Mouse (Mus musculus) liver, embryonic 13.5 days (tissue): ENCODE measurements around the gene Anp32e. TPM values are rescaled to one million over a fixed set of nuclear protein-coding genes. Genes with fewer than 3 reads are reported as not detected.

ENCODE experiments used
- ATAC-seq: fragments of 200-750 bp; cut with Nextera tagmentation; 2 replicates; pipeline ENCODE4 v1.8.0; 2017; ENCODE audit warnings: low read depth, mild to moderate bottlenecking, moderate number of reproducible peaks, moderate library complexity
- DNase-seq: peaks from one replicate; pipeline ENCODE4 v3.0.0; 2022
- H3K27ac ChIP-seq: fragments of 300-500 bp; sonication (generic); 2 replicates; pipeline ENCODE4 v1.5.1; 2015; ENCODE audit warnings: moderate library complexity, mild to moderate bottlenecking, inconsistent platforms
- H3K27me3 ChIP-seq: fragments of 300-500 bp; sonication (generic); 2 replicates; pipeline ENCODE4 v1.6.1; 2015; ENCODE audit warnings: mild to moderate bottlenecking, inconsistent platforms
- H3K36me3 ChIP-seq: fragments of 300-500 bp; sonication (generic); 2 replicates; pipeline ENCODE4 v1.6.1; 2015; ENCODE audit warnings: mild to moderate bottlenecking, inconsistent platforms
- H3K4me1 ChIP-seq: fragments of 300-500 bp; sonication (generic); replicated peaks from 2 replicates; pipeline ENCODE4 v1.6.1; 2015; ENCODE audit warnings: inconsistent platforms
- H3K4me2 ChIP-seq: fragments of 300-500 bp; sonication (generic); 2 replicates; pipeline ENCODE4 v1.6.1; 2015; ENCODE audit warnings: inconsistent platforms, mild to moderate bottlenecking, moderate library complexity
- H3K4me3 ChIP-seq: fragments of 300-500 bp; sonication (generic); replicated peaks from 2 replicates; pipeline ENCODE4 v1.5.1; 2015; ENCODE audit warnings: mild to moderate bottlenecking, inconsistent platforms
- H3K9ac ChIP-seq: fragments of 300-500 bp; sonication (generic); 2 replicates; pipeline ENCODE4 v1.6.1; 2015; ENCODE audit warnings: mild to moderate bottlenecking, inconsistent platforms
- H3K9me3 ChIP-seq: fragments of 300-500 bp; sonication (generic); replicated peaks from 2 replicates; pipeline ENCODE4 v1.6.1; 2016; ENCODE audit warnings: inconsistent platforms
- WGBS: fragments of 180-500 bp; shearing (Covaris S2); methylation state at CpG from one replicate; pipeline ENCODE4 v1.1.7; 2015; ENCODE audit not compliant: insufficient replicate concordance; 5-methylcytosine and 5-hydroxymethylcytosine counted together
- polyA plus RNA-seq: library from polyadenylated mRNA; unstranded; fragments of >200 nt; fragmentation: Nextera tagmentation; extraction: Ambion mirVana; gene quantifications from 2 replicates; pipeline ENCODE4 v1.2.1, GENCODE M21; 2015

Gene Anp32e
- polyA plus RNA-seq, 1 experiment from 2014 or later = 163 TPM

DNA sequence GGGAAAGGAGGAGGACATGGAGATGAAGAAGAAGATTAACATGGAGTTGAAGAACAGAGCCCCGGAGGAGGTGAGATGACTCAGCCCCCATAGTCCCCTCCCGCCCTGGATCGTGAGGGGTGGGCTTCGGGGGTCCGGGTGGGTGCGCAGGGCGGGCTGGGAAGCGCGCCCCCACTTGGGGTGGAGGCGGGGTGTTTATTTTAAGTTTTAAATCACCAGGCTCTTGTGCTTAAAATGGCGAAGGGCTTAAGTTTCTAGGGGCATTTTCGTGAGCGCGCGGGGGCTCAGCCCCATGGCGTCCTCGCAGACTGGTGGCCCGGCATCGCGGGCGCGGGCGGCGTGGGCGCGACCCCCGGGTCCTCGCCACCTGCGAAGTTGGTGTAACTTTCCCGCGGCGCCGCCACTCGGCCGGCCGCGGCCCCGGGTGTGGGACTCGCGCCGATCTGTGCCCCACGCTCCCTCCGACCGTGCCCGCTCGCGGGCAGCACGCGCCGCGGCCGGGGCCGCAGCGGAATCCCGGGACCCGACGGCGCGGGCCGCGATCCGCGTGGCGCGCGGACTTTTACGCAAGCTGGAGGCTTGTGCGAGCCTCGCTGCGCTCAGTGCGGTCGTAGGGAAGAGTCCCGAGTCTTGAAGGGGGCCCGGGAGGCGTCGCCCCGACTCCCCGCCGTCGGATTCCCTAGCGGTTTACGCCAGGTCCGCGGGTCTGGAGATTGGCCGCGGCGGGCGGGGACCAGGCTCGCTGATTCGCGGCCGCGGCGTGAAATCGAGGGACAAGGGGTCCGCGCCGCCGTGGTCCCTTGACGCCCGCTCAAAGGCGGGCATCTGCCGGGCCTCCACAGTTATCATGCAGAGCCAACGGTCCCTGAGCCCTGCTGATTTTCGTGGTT is 780 bp downstream of the Anp32e start:
- DNase-seq (peak; percentile 65), ATAC-seq (peak; percentile 19)
- Histone ChIP-seq H3K27ac (peak overlapping the region; percentile 92), H3K27me3 (no peaks in the 10 kb centered on the region), H3K4me2 (peak overlapping the region; percentile 85), H3K4me3 (peak overlapping the region; percentile 97), H3K4me1 (peaks cover 40% of the 10 kb centered on the region), H3K9me3 (no peaks in the 10 kb centered on the region), H3K9ac (peak overlapping the region; percentile 99), H3K36me3 (peaks cover 20% of the 10 kb centered on the region)
- under 1% methylated on average over 98 of the region's 105 CpGs for WGBS

GRCm38 (mm10) chr3:95930471-95930789 is 1.4 kb downstream of the Anp32e start:
- H3K9me3 ChIP-seq = no peaks in the 10 kb centered on the region
- peaks cover 40% of the 10 kb centered on the region for H3K4me1 ChIP-seq
- H3K36me3 ChIP-seq = peaks cover 26% of the 10 kb centered on the region
- H3K4me2 ChIP-seq = peak overlapping the region; percentile 85
- H3K27ac ChIP-seq = peak overlapping the region; percentile 92
- no peak for DNase-seq
- H3K4me3 ChIP-seq = peak overlapping the region; percentile 97
- WGBS = 0% methylated on average over 5 of the region's 5 CpGs
- H3K9ac ChIP-seq = peak overlapping the region; percentile 99
- no peaks in the 10 kb centered on the region for H3K27me3 ChIP-seq
- no peak for ATAC-seq

DNA sequence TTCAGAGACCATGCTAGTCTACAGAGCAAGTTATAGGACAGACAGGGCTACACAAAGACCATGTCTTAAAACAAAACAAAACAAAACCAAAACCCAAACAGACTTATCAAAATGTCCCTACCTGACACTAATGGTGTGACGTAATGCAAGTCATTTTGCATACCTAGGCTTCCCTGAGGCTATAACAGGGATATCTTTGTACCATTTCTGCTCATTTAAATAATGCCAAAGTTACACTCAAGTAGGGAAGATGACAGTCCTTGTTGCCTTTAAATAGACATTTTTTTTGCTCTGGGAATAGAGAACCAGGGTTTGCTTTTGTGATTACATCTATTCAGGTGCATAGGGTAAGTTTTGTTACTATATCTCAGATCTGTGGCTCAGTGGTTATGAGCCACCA is 2.4 kb downstream of the Anp32e start:
- H3K9ac ChIP-seq = peak overlapping the region; percentile 99
- ATAC-seq (no peak), DNase-seq (no peak)
- no peaks in the 10 kb centered on the region for H3K27me3 ChIP-seq
- peak overlapping the region; percentile 85 for H3K4me2 ChIP-seq
- peak overlapping the region; percentile 97 for H3K4me3 ChIP-seq
- H3K9me3 ChIP-seq = no peaks in the 10 kb centered on the region
- H3K36me3 ChIP-seq = peaks cover 34% of the 10 kb centered on the region
- no peak overlapping the region for H3K27ac ChIP-seq
- 81% methylated on average over 1 of the region's 1 CpGs for WGBS
- H3K4me1 ChIP-seq = peaks cover 40% of the 10 kb centered on the region

GRCm38 (mm10) chr3:95932157-95932556 is 3.1 kb downstream of the Anp32e start:
- H3K4me3 ChIP-seq = no peak overlapping the region
- 0 out of 2 replicates have a peak overlapping the region, but pooled peaks have one; percentile 30 for H3K9ac ChIP-seq
- H3K36me3 ChIP-seq = peaks cover 41% of the 10 kb centered on the region
- 51% methylated on average over 1 of the region's 1 CpGs for WGBS
- no peaks in the 10 kb centered on the region for H3K9me3 ChIP-seq
- peak overlapping the region; percentile 85 for H3K4me2 ChIP-seq
- H3K27ac ChIP-seq = no peak overlapping the region
- ATAC-seq = no peak
- no peaks in the 10 kb centered on the region for H3K27me3 ChIP-seq
- no peak for DNase-seq
- H3K4me1 ChIP-seq = peaks cover 40% of the 10 kb centered on the region

DNA sequence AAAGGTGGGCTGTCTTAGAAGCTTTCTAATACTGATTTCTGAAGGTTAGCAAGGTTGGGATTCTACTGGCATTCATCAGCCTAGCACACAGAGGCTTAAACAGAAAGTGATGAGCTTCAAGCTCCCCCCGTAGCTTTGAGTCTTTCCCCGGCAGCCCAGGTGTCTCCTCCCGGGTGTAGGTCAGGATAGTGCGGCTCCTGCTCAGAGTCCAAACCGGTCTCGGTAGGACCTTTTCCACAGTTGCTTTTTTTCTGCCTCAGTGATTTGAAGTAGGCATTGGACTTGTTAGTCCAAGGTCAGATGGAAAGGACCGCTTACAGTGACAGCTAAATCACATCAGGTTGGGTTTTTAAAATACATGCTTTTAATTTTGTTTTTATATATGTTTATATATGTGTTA is 3.5 kb downstream of the Anp32e start:
- H3K4me2 ChIP-seq = peak overlapping the region; percentile 85
- no peak overlapping the region for H3K27ac ChIP-seq
- peaks cover 40% of the 10 kb centered on the region for H3K4me1 ChIP-seq
- H3K9ac ChIP-seq = 0 out of 2 replicates have a peak overlapping the region, but pooled peaks have one; percentile 30
- 90% methylated on average over 7 of the region's 7 CpGs for WGBS
- ATAC-seq (no peak), DNase-seq (no peak)
- H3K4me3 ChIP-seq = no peak overlapping the region
- no peaks in the 10 kb centered on the region for H3K27me3 ChIP-seq
- H3K36me3 ChIP-seq = peaks cover 45% of the 10 kb centered on the region
- no peaks in the 10 kb centered on the region for H3K9me3 ChIP-seq

GRCm38 (mm10) chr3:95933111-95933750 is 4.2 kb downstream of the Anp32e start:
- Histone ChIP-seq H3K36me3 (peaks cover 52% of the 10 kb centered on the region), H3K4me3 (no peak overlapping the region), H3K4me1 (peaks cover 35% of the 10 kb centered on the region), H3K27ac (no peak overlapping the region), H3K9ac (no peak overlapping the region), H3K4me2 (no peak overlapping the region), H3K27me3 (no peaks in the 10 kb centered on the region), H3K9me3 (no peaks in the 10 kb centered on the region)
- WGBS = 89% methylated on average over 7 of the region's 7 CpGs
- no peak for DNase-seq
- no peak for ATAC-seq

DNA sequence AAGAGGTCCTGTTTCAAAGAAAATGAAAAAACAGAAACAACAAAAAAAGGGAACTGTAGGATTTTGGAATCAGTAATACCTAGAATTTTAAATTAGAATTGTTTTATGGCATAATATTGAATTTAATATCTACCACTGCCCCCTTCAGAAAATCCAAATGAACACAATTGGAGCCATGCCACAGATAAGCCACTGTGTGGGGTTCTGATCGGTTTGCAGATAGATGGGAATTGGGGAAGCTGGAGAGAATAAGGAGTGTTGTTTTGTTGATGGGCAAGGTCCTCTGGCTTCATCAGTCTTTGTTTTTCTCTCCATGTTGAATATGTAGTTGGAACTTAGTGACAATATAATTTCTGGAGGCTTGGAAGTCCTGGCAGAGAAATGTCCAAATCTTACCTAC is 5.4 kb downstream of the Anp32e start:
- Histone ChIP-seq H3K4me2 (no peak overlapping the region), H3K36me3 (peaks cover 64% of the 10 kb centered on the region), H3K27ac (no peak overlapping the region), H3K4me1 (peaks cover 32% of the 10 kb centered on the region), H3K9ac (no peak overlapping the region), H3K27me3 (no peaks in the 10 kb centered on the region), H3K9me3 (no peaks in the 10 kb centered on the region), H3K4me3 (no peak overlapping the region)
- DNase-seq = no peak
- WGBS = 85% methylated on average over 1 of the region's 1 CpGs
- ATAC-seq = no peak

DNA sequence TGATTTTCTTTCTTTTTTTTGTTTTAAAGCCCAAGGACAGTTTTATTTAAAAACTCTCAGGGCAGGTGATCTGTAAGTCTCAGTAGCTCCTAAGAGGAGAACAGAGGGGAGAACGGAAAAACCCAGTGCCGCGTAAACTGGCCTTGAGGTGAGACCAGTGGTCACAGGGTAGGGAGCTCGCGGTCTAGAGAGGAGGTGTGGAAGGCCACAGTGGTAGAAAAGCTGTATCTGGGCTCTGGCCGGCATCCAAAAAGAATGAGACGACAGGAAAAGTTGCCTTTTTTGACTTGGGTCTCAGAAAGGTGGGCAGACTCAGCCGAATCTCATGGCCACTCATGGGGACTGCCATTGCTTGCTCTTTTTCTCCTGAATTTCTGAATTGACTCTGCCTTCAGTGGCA is 9.2 kb downstream of the Anp32e start:
- DNase-seq (no peak), ATAC-seq (no peak)
- peaks cover 98% of the 10 kb centered on the region for H3K36me3 ChIP-seq
- H3K4me2 ChIP-seq = no peak overlapping the region
- H3K27me3 ChIP-seq = no peaks in the 10 kb centered on the region
- H3K9me3 ChIP-seq = no peaks in the 10 kb centered on the region
- peaks cover 3% of the 10 kb centered on the region; the same call in 1 of the 2 replicates for H3K4me1 ChIP-seq
- no peak overlapping the region for H3K9ac ChIP-seq
- no peak overlapping the region for H3K4me3 ChIP-seq
- H3K27ac ChIP-seq = no peak overlapping the region
- 95% methylated on average over 8 of the region's 8 CpGs for WGBS

GRCm38 (mm10) chr3:95938835-95939234 is 9.8 kb downstream of the Anp32e start:
- Histone ChIP-seq H3K27me3 (no peaks in the 10 kb centered on the region), H3K4me3 (no peak overlapping the region), H3K9me3 (no peaks in the 10 kb centered on the region), H3K4me1 (no peaks in the 10 kb centered on the region; the same call in 1 of the 2 replicates), H3K27ac (no peak overlapping the region), H3K9ac (no peak overlapping the region), H3K36me3 (peaks cover 98% of the 10 kb centered on the region), H3K4me2 (no peak overlapping the region)
- WGBS = 85% methylated on average over 15 of the region's 15 CpGs
- DNase-seq (peak; percentile 26), ATAC-seq (no peak)

DNA sequence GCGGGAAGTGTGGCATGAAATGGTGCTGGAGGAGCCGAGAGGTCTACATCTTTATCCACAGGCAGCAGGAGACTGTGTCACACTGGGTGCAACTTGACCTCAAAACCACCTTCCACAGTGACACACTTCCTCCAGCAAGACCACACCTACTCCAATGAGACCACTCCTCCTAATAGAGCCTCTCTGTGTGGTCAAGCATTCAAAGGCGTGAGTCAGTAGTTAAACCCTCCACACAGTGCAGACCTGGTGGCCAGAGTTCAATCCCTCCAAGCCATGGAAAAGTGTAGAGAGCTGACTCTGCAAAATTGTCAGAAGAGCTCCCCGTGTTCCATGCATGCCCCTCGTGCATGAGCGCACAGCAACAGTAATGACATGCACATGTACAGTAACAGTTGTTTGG is 13.7 kb downstream of the Anp32e start:
- Histone ChIP-seq H3K27me3 (no peaks in the 10 kb centered on the region), H3K9ac (no peak overlapping the region), H3K9me3 (no peaks in the 10 kb centered on the region), H3K4me3 (no peak overlapping the region), H3K4me2 (no peak overlapping the region), H3K36me3 (peaks cover 95% of the 10 kb centered on the region), H3K27ac (no peak overlapping the region), H3K4me1 (no peaks in the 10 kb centered on the region; the same call in 1 of the 2 replicates)
- 72% methylated on average over 6 of the region's 6 CpGs for WGBS
- DNase-seq (no peak), ATAC-seq (no peak)

DNA sequence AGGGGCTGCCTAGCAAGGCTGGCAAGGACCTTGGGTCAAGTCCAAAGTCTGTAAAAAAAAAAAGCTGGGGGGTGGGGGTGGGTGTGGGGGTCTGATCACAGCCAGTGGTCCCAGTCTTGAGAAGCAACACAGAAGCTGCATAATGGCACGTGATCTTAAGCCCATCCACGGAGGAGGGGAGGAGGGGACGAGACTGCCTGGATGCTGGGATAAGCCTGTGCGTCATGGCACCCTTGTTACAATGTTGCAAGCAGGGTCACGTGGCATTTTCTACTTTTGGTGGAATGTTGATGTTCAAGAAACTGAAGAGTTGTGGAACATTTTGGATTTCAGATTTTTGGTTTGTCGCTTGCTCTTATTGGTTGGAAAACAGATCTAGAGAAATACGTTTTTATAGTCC is 14.2 kb downstream of the Anp32e start:
- Histone ChIP-seq H3K9ac (no peak overlapping the region), H3K4me2 (no peak overlapping the region), H3K27ac (no peak overlapping the region), H3K27me3 (no peaks in the 10 kb centered on the region), H3K4me1 (no peaks in the 10 kb centered on the region; the same call in 1 of the 2 replicates), H3K4me3 (no peak overlapping the region), H3K9me3 (no peaks in the 10 kb centered on the region), H3K36me3 (peaks cover 95% of the 10 kb centered on the region)
- DNase-seq = no peak
- WGBS = 91% methylated on average over 7 of the region's 7 CpGs
- ATAC-seq = no peak
